Mouse (Mus musculus) cerebellum, postnatal 14 days (tissue): ENCODE measurements around the gene Lsm7.

ENCODE experiments used
- DNase-seq, 2 experiments: peaks; one replicate each; pipeline ENCODE4 v3.0.0; 2021; ENCODE audit warnings: mixed read lengths in 2 of 2

Lsm7 gene

GRCm38 (mm10) chr10:80854913-80855748, at the start of gene Lsm7, which contains the start of gene Sppl2b:
Gene Lsm7, minus strand, starts transcription at chr10:80855209.
Gene Sppl2b, plus strand, starts transcription at chr10:80855275.
- DNase-seq, result peak; percentile 99

GRCm38 (mm10) chr10:80904709-80905108, 49.7 kb upstream of the Lsm7 start:
- DNase-seq, result no peak

GRCm38 (mm10) chr10:80904004-80904693, 49.1 kb upstream of the Lsm7 start:
- no peak for DNase-seq

- no peak for DNase-seq
Observed at GRCm38 (mm10) chr10:80903282-80903681, 48.3 kb upstream of the Lsm7 start.

GRCm38 (mm10) chr10:80902273-80902940, 47.4 kb upstream of the Lsm7 start:
- DNase-seq, result no peak

- DNase-seq, result no peak
Observed at GRCm38 (mm10) chr10:80901409-80902272, 46.6 kb upstream of the Lsm7 start.

- DNase-seq, result peak; percentile 97
Observed at GRCm38 (mm10) chr10:80900318-80901247, 45.6 kb upstream of the Lsm7 start, which contains the start of gene Timm13. Gene Timm13, minus strand, starts transcription at chr10:80900969.

GRCm38 (mm10) chr10:80899591-80900317, 44.7 kb upstream of the Lsm7 start:
- peak; percentile 45 to 47 for DNase-seq

- no peak for DNase-seq
Observed at GRCm38 (mm10) chr10:80899074-80899473, 44.1 kb upstream of the Lsm7 start.

GRCm38 (mm10) chr10:80897861-80898510, 43.0 kb upstream of the Lsm7 start:
- DNase-seq, result no peak

GRCm38 (mm10) chr10:80896581-80897485, 41.8 kb upstream of the Lsm7 start:
- DNase-seq, result no peak

GRCm38 (mm10) chr10:80895697-80896096, 40.7 kb upstream of the Lsm7 start:
- DNase-seq, result no peak

GRCm38 (mm10) chr10:80895100-80895499, 40.1 kb upstream of the Lsm7 start:
- peak in 1 of 2 experiments; percentile 61 for DNase-seq

GRCm38 (mm10) chr10:80887181-80887580, 32.2 kb upstream of the Lsm7 start:
- DNase-seq, result peak; percentile 85 to 86

GRCm38 (mm10) chr10:80881301-80881700, 26.3 kb upstream of the Lsm7 start:
- peak; percentile 84 to 90 for DNase-seq

- no peak for DNase-seq
Observed at GRCm38 (mm10) chr10:80880901-80881300, 25.9 kb upstream of the Lsm7 start.

GRCm38 (mm10) chr10:80880131-80880641, 25.2 kb upstream of the Lsm7 start:
- DNase-seq, result peak; percentile 81 to 87

GRCm38 (mm10) chr10:80876594-80876993, 21.6 kb upstream of the Lsm7 start:
- no peak for DNase-seq
